Mouse (Mus musculus) left cerebral cortex, adult 2 months (tissue): ENCODE data around the gene Vps4a. TPM values are rescaled to one million over a fixed set of nuclear protein-coding genes. Genes with fewer than 3 reads are reported as not detected.
"Not testable (repeated sequence)": the region's sequence is repeated elsewhere in the genome, so short reads cannot be mapped to it uniquely, and the experiment has no call there.

ENCODE experiments used
- DNase-seq, 2 experiments: peaks; one replicate each; pipeline ENCODE4 v3.0.0; 2021 to 2022; ENCODE audit warnings: low spot score in 2 of 2, mixed read lengths in 1 of 2; ENCODE audit errors: extremely low spot score in 1 of 2
- H3K27ac ChIP-seq: fragments of 200-600 bp; 2 replicates; pipeline ENCODE4 v1.8.1; 2022
- H3K4me3 ChIP-seq: fragments of 200-600 bp; 2 replicates; pipeline ENCODE4 v1.8.1; 2022
- CTCF ChIP-seq: fragments of 200-600 bp; IDR thresholded peaks from 2 replicates; pipeline ENCODE4 v1.8.1; 2022; ENCODE audit warnings: antibody characterized with exemption, mild to moderate bottlenecking, moderate library complexity
- intact Hi-C: fragments of 180-260 bp; cut with DNase I; formaldehyde crosslinking; loops from one replicate; pipeline ENCODE4 v1.15.1; 2025
- total RNA-seq, 2 experiments: library from RNA; stranded (reverse); gene quantifications; 2 replicates each; pipeline ENCODE4 v1.2.3; 2021

Vps4a gene
- total RNA-seq, 2 experiments from 2014 or later, result 107 to 132 TPM

GRCm38 (mm10) chr8:107023479-107023878 lies 7.5 kb upstream of the Vps4a start:
- no peak for TF ChIP-seq CTCF
- DNase-seq, result no peak
- intact Hi-C loops, result no loop called here
- Histone ChIP-seq H3K27ac (no peak overlapping the region), H3K4me3 (no peak overlapping the region)

- no peak for DNase-seq
- Histone ChIP-seq H3K27ac (no peak overlapping the region), H3K4me3 (no peak overlapping the region)
- TF ChIP-seq CTCF, result no peak
- intact Hi-C loops, result no loop called here
Measured at GRCm38 (mm10) chr8:107029310-107029709, 1.7 kb upstream of the Vps4a start.

- H3K4me3 ChIP-seq, result no peak overlapping the region
- H3K27ac ChIP-seq, result no peak overlapping the region
- intact Hi-C loops, result no loop called here
- no peak for DNase-seq
- TF ChIP-seq CTCF, result no peak
Measured at GRCm38 (mm10) chr8:107030058-107030457, 964 bp upstream of the Vps4a start.

- TF ChIP-seq CTCF, result no peak
- intact Hi-C loops, result no loop called here
Measured at GRCm38 (mm10) chr8:107031577-107032090, 612 bp downstream of the Vps4a start.

GRCm38 (mm10) chr8:107033609-107034008 lies 2.6 kb downstream of the Vps4a start:
- DNase-seq, H3K27ac ChIP-seq, H3K4me3 ChIP-seq, intact Hi-C loops: not testable (repeated sequence)

More at GRCm38 (mm10) chr8:107031577-107032090, 612 bp downstream of the Vps4a start:
- peak overlapping the region; percentile 79 for H3K27ac ChIP-seq
- DNase-seq, result no peak
- peak overlapping the region; percentile 94 for H3K4me3 ChIP-seq

- DNase-seq, result no peak
- Histone ChIP-seq H3K27ac (no peak overlapping the region), H3K4me3 (no peak overlapping the region)
- intact Hi-C loops, result no loop called here
- no peak for TF ChIP-seq CTCF
Measured at GRCm38 (mm10) chr8:107035641-107036040, 4.6 kb downstream of the Vps4a start.

GRCm38 (mm10) chr8:107036626-107037025 lies 5.6 kb downstream of the Vps4a start:
- no peak overlapping the region for H3K4me3 ChIP-seq
- intact Hi-C loops, result no loop called here
- TF ChIP-seq CTCF, result no peak
- no peak overlapping the region for H3K27ac ChIP-seq
- DNase-seq, result no peak

GRCm38 (mm10) chr8:107040632-107041031 lies 9.6 kb downstream of the Vps4a start:
- H3K27ac ChIP-seq, result no peak overlapping the region
- H3K4me3 ChIP-seq, result no peak overlapping the region
- DNase-seq, result no peak
- intact Hi-C loops, result no loop called here
- no peak for TF ChIP-seq CTCF

GRCm38 (mm10) chr8:107045478-107045877 lies 14.5 kb downstream of the Vps4a start:
- intact Hi-C loops, result no loop called here

GRCm38 (mm10) chr8:107046976-107047375 lies 16.0 kb downstream of the Vps4a start:
- intact Hi-C loops, result no loop called here
- H3K27ac ChIP-seq, result no peak overlapping the region
- no peak for DNase-seq
- no peak for TF ChIP-seq CTCF
- H3K4me3 ChIP-seq, result no peak overlapping the region

More at GRCm38 (mm10) chr8:107045478-107045877, 14.5 kb downstream of the Vps4a start:
- DNase-seq, result no peak
- Histone ChIP-seq H3K4me3 (no peak overlapping the region), H3K27ac (no peak overlapping the region)
- no peak for TF ChIP-seq CTCF

GRCm38 (mm10) chr8:107048061-107048941 lies 17.3 kb downstream of the Vps4a start, which contains the start of gene Pdf:
Gene Pdf, minus strand, starts transcription at chr8:107048614.
- H3K27ac ChIP-seq, result peak within 1 kb of the TSS; percentile 96
- intact Hi-C loops, result no loop called here

GRCm38 (mm10) chr8:107049480-107049879 lies 18.5 kb downstream of the Vps4a start:
- DNase-seq, result no peak
- Histone ChIP-seq H3K27ac (peak overlapping the region; percentile 96), H3K4me3 (no peak overlapping the region)
- TF ChIP-seq CTCF, result no peak
- intact Hi-C loops, result no loop called here

More at GRCm38 (mm10) chr8:107048061-107048941, 17.3 kb downstream of the Vps4a start, which contains the start of gene Pdf:
- no peak; the same call in 1 of the 2 replicates for TF ChIP-seq CTCF
- peak within 1 kb of the TSS; percentile 72 for H3K4me3 ChIP-seq
- peak; percentile 84 to 85 for DNase-seq
